Mouse (Mus musculus) olfactory bulb, adult 2 months (tissue): Measurements from ENCODE around the gene Scnn1a. TPM values are rescaled to one million over a fixed set of nuclear protein-coding genes. Genes with fewer than 3 reads are reported as not detected.
A peak's percentile ranks its signal among the peaks of the same experiment; 100 is the strongest.

Source experiments
- H3K27ac ChIP-seq: fragments of 200-500 bp; 2 replicates; pipeline ENCODE4 v1.5.1; 2012; ENCODE audit warnings: low read depth, low read length; ENCODE audit not compliant: insufficient read depth
- H3K4me1 ChIP-seq: fragments of 200-500 bp; 2 replicates; pipeline ENCODE4 v1.6.1; 2012; ENCODE audit warnings: low read length; ENCODE audit not compliant: control insufficient read depth, insufficient read depth
- H3K4me3 ChIP-seq: fragments of 200-500 bp; 2 replicates; pipeline ENCODE4 v1.5.1; 2012; ENCODE audit warnings: mild to moderate bottlenecking, low read depth, low read length, moderate library complexity; ENCODE audit not compliant: insufficient read depth
- CTCF ChIP-seq: fragments of 200-500 bp; IDR thresholded peaks from 2 replicates; pipeline ENCODE4 v1.5.1; 2012; ENCODE audit warnings: low read depth, mild to moderate bottlenecking, low read length, moderate library complexity; ENCODE audit not compliant: insufficient read depth
- POLR2A ChIP-seq: fragments of 200-500 bp; IDR thresholded peaks from 2 replicates; pipeline ENCODE4 v1.6.1; 2012; ENCODE audit warnings: mild to moderate bottlenecking, low read depth, low read length, moderate library complexity; ENCODE audit not compliant: insufficient read depth
- WGBS: fragments of 180-500 bp; shearing (Covaris S2); methylation state at CpG from one replicate; pipeline ENCODE4 v1.1.7; 2018; 5-methylcytosine and 5-hydroxymethylcytosine counted together
- polyA plus RNA-seq: library from polyadenylated mRNA; stranded (reverse); fragments of >200 nt; gene quantifications from 2 replicates; pipeline ENCODE4 v1.2.4, GENCODE M21; 2012; ENCODE audit warnings: low replicate concordance; ENCODE audit not compliant: missing spikeins, insufficient read depth, insufficient read length

The Scnn1a gene
- polyA plus RNA-seq, 1 experiment = not detected

DNA sequence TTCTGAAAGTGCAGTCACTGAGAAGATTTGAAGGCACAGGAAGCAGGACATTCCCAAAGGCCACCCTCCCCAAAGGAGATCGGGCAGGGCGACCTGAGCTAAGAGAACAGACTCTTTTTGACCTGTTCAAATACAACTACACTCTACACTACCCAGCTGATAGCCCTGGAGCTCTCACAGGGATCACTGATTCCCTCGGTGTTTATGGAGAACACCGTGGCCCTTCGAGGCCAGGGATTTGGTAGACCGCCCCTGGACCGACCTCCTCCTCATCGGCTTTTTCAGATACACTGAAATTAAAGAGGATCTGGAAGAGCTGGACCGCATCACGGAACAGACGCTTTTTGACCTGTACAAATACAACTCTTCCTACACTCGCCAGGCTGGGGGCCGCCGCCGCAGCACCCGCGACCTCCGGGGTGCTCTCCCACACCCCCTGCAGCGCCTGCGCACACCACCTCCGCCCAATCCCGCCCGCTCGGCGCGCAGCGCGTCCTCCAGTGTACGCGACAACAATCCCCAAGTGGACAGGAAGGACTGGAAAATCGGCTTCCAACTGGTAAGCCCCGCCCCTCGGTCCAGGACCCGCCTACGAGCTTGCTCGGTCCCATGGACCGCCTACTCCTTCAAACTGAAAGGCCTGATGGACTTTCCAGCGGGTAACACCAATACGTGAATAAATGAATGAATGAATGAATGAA lies 10.3 kb downstream of the Scnn1a start:
- Histone ChIP-seq H3K4me3 (peak overlapping the region; percentile 48), H3K4me1 (peaks cover 7% of the 10 kb centered on the region; the same call in 1 of the 2 replicates), H3K27ac (no peak overlapping the region)
- 2% methylated on average over 39 of the region's 39 CpGs for WGBS
- TF ChIP-seq CTCF (no peak), POLR2A (0 out of 2 replicates have a peak, but pooled peaks have one; percentile 39)

DNA sequence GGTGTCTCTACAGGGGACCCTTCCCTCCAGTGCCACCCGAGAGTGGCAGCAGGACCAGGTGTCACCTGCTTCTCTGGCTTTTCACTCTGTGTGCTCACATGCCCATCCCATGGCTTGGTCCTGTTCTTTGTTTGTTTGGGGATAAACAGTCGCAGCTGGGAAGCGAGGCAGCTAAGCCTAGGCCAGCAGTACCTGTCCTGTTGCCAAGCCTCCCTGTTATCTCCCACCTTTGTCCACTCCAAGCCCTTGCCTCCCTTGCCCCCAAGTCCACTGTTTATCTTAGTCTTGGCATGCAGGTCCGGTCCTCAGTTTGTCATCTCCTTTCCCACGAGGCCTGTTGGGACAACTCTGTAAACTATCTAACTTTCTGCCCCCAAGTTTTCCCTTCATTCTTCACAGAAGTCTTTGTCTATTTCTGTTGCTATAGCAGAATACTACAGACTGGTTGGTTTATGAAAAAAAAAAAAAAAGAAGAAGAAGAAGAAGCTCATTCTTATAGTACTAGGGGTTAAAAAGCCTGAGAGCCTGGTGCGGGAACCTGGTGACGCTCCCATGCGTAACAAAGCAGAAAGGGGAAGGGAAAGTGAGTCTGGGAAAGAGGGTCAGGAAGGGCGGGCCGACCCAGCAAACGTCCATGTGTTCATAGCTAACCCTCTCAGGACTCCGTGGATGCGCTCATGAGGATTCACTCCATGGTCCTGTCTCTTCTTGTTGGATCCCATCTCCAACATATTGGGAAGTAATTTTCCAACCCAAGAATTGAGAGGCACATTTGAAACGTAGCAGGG lies 12.8 kb downstream of the Scnn1a start:
- 89% methylated on average over 14 of the region's 14 CpGs for WGBS
- H3K4me3 ChIP-seq = no peak overlapping the region

DNA sequence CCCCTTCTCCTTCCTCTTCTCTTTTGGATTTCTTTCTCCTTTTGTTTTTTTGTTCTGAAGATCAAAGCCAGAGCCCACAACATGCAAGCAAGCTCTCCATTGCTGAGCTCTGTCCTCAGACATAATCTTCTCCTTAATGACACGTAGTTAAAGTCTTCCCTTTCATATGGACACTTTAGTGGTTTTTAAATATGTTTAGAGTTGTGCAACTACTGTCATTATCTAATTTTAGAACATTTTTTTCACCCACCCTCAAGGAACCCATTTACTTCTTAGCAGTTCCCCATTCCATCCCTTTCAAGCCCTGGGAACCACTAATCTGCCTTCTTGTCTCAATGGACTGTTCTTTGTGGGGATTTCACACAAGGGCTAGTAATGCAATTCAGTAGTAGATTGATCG lies 13.9 kb downstream of the Scnn1a start:
- WGBS = 76% methylated on average over 2 of the region's 2 CpGs
- no peak overlapping the region for H3K27ac ChIP-seq
- no peak for TF ChIP-seq CTCF

More for the DNA sequence above, 12.8 kb downstream of the Scnn1a start:
- H3K4me1 ChIP-seq = peaks cover 7% of the 10 kb centered on the region; the same call in 1 of the 2 replicates
- no peak overlapping the region for H3K27ac ChIP-seq
- no peak for TF ChIP-seq POLR2A
- no peak for TF ChIP-seq CTCF

DNA sequence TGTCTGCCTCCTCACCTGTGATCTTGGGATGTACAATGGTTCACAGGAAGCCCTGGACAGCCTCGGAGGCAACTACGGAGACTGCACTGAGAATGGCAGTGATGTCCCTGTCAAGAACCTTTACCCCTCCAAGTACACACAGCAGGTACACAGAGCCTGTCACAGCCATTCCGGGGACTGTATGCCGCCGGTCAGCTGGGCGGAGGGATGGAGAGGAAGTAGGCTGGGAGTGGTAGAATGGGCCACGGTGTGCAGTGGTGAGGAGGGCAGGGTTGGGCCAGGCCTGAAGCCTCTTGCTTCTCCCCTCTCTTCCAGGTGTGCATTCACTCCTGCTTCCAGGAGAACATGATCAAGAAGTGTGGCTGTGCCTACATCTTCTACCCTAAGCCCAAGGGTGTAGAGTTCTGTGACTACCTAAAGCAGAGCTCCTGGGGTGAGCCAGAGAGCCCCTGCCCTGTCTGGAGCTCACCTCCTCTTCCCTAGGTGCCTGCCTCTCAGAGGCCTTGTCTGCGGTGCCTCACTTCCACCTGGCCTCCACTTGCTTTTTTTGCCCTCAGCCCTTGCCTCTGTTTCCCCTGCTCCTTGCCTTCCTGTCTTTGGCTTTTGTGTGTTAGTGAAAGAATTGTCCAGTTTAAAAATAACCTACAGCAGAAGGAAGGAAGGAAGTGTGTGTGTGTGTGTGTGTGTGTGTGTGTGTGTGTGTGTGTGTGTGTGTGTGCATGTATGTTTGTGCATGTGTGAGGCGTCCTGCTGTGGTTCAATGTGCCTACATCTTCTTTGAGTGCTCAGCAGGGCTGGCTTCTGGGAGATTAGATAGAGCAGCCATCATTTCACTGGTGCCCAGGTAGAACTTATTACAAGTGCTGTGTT lies 18.6 kb downstream of the Scnn1a start:
- 86% methylated on average over 9 of the region's 9 CpGs for WGBS
- peaks cover 3% of the 10 kb centered on the region; the same call in 1 of the 2 replicates for H3K4me1 ChIP-seq

More for the DNA sequence above, 13.9 kb downstream of the Scnn1a start:
- H3K4me3 ChIP-seq = no peak overlapping the region
- H3K4me1 ChIP-seq = peaks cover 7% of the 10 kb centered on the region; the same call in 1 of the 2 replicates

DNA sequence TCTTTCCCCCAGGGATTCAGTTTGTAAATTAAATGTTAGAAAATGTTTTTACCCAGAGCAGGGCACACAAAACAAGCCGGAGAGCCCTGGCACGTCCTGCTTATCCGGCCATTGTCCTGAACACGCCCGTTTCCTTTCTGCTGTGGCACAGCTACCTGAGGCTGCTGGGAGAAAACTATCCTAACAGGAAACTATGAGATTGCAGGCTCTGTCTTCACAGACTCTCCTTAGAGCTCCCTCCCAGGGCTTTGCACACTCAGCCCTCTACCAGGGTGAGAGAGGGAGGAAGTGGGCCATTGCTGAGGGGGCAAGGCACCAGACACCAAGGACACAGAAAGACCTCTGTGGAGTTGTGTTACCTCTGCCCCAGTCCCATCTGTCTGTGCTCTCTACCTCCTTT lies 19.8 kb downstream of the Scnn1a start:
- H3K4me3 ChIP-seq = no peak overlapping the region
- WGBS = 86% methylated on average over 5 of the region's 5 CpGs
- H3K27ac ChIP-seq = no peak overlapping the region
- TF ChIP-seq POLR2A (no peak), CTCF (no peak)
- H3K4me1 ChIP-seq = peaks cover 3% of the 10 kb centered on the region; the same call in 1 of the 2 replicates

More for the DNA sequence above, 18.6 kb downstream of the Scnn1a start:
- no peak for TF ChIP-seq POLR2A
- no peak for TF ChIP-seq CTCF
- no peak overlapping the region for H3K4me3 ChIP-seq
- H3K27ac ChIP-seq = no peak overlapping the region

DNA sequence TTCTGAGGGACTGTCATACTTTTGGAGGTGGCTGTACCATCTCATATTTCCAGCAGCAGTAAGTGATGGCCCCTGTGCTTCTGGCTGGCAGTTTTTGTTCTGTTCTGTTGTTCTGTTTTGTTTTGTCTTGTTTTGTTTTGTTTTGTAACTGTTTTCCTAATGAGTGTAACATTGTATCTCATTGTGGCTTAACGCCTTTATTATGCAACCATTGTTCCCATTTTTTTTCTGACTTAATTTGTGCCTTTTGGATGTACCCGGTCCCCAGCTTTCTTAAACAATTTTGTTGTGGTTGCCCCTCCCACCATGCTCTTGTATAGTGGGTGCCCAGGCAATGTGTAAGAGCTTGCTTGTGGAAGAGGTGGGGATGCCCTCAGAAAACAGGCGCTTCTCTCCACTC lies 21.7 kb downstream of the Scnn1a start:
- WGBS = 43% methylated on average over 3 of the region's 3 CpGs
- Histone ChIP-seq H3K4me3 (no peak overlapping the region), H3K4me1 (peaks cover 3% of the 10 kb centered on the region; the same call in 1 of the 2 replicates), H3K27ac (no peak overlapping the region)
- TF ChIP-seq CTCF = no peak
- TF ChIP-seq POLR2A = no peak

DNA sequence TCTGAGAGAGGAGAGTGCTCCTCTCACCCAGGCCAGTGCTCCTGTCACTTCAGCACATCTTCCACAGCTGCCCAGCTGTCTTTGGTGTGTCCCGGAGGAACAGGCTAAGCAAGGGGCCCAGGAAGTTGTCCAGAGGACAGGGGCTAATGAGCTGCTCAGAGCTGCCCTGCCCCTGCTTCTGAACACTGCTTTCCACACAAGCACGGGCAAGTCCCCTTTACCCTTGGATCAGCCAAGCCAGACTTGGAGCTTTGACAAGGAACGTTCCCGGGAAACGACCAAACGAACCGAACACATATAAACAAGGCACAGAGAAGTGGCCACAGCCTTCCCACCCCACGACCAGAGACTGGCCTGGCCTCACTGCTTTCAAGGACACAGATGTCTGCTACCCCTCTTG lies 23.6 kb downstream of the Scnn1a start:
- WGBS = 40% methylated on average over 8 of the region's 8 CpGs
- no peak overlapping the region for H3K4me3 ChIP-seq
- no peak for TF ChIP-seq CTCF
- no peak for TF ChIP-seq POLR2A

DNA sequence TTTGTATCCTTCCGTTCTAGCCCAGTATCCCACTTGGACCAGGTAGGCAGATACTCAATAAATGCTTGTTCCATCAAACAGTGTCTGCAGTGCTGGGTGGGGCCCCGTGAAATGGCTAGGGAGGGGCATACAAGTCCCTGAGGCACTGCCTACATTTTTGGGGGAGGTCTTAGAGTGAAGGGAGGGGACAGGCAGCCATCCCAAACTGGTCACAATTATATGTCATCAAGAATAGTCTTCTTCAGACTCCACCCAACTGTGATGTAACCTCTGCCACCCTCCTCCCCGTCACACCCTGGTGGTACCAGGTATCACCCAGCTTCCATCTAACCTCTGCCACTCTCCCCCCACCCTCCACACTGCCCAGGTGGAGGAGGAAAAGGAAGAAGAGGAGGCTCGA lies 24.4 kb downstream of the Scnn1a start:
- no peak overlapping the region for H3K4me3 ChIP-seq
- no peak for TF ChIP-seq POLR2A
- no peak for TF ChIP-seq CTCF
- 84% methylated on average over 4 of the region's 4 CpGs for WGBS
- H3K27ac ChIP-seq = no peak overlapping the region
- peaks cover 15% of the 10 kb centered on the region for H3K4me1 ChIP-seq

More for the DNA sequence above, 23.6 kb downstream of the Scnn1a start:
- no peak overlapping the region for H3K27ac ChIP-seq
- peaks cover 7% of the 10 kb centered on the region for H3K4me1 ChIP-seq
